Mouse (Mus musculus): Measurements from ENCODE around the gene Axdnd1.

DNA sequence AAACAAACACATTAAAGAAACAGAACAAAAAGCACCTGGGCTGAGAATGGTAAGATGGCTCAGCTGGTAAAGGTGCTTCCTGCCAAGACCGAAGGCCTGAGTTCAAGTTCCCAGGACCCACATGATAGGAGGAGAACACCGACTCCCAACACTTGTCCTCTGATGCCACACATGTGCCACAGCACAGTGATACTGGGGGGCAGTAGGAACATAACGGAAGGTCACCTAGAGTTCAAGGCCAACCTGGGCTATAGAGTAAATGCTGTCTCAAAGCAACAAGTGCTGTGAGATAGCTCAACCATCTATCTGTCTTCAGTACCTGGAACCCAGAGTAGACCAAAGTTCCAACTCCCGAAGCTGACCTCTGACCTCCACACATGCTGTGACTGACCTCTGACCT lies 39.3 kb upstream of the Axdnd1 start:
- TF ChIP-seq CTCF (IDR thresholded peaks at IDR 0.05; ENCODE audit: low read depth) (no peak), EP300 (IDR thresholded peaks at IDR 0.05; ENCODE audit: low read depth) (no peak)

Measured in heart, postnatal 0 days (tissue).